Mouse (Mus musculus) ES-Bruce4 (cell line): Measurements from ENCODE around the gene Thy1. TPM values are rescaled to one million over a fixed set of nuclear protein-coding genes. Genes with fewer than 3 reads are reported as not detected.

ENCODE experiments used
- H3K27ac ChIP-seq: 2 replicates; pipeline ENCODE4 v1.5.1; 2012; ENCODE audit warnings: low read length, inconsistent platforms; ENCODE audit not compliant: insufficient read depth
- H3K27me3 ChIP-seq: 2 replicates; pipeline ENCODE4 v1.6.1; 2012; ENCODE audit warnings: mild to moderate bottlenecking, low read length, inconsistent platforms; ENCODE audit not compliant: control insufficient read depth, poor library complexity, insufficient read depth, severe bottlenecking
- H3K36me3 ChIP-seq: 2 replicates; pipeline ENCODE4 v1.6.1; 2012; ENCODE audit warnings: inconsistent platforms, mild to moderate bottlenecking, low read length, moderate library complexity; ENCODE audit not compliant: control insufficient read depth, poor library complexity, insufficient read depth, severe bottlenecking
- H3K4me1 ChIP-seq: one replicate; pipeline ENCODE4 v1.8.1; 2011; ENCODE audit warnings: low read length; ENCODE audit not compliant: control insufficient read depth, insufficient read depth
- H3K4me3 ChIP-seq: 2 replicates; pipeline ENCODE4 v1.5.1; 2011; ENCODE audit warnings: low read depth, mild to moderate bottlenecking, low read length
- H3K9ac ChIP-seq: 2 replicates; pipeline ENCODE4 v1.6.1; 2012; ENCODE audit warnings: low read depth, mild to moderate bottlenecking, inconsistent platforms; ENCODE audit not compliant: poor library complexity, severe bottlenecking
- H3K9me3 ChIP-seq: replicated peaks from 2 replicates; pipeline ENCODE4 v1.6.1; 2012; ENCODE audit warnings: mild to moderate bottlenecking, low read length, inconsistent platforms; ENCODE audit not compliant: control insufficient read depth, poor library complexity, insufficient read depth, severe bottlenecking
- CTCF ChIP-seq: IDR thresholded peaks from one replicate; pipeline ENCODE4 v1.8.1; 2011; ENCODE audit warnings: low read depth, low read length
- EP300 ChIP-seq: IDR thresholded peaks from 2 replicates; pipeline ENCODE4 v1.6.1; 2011; ENCODE audit warnings: low read depth, low read length; ENCODE audit not compliant: insufficient read depth
- POLR2A ChIP-seq: IDR thresholded peaks from one replicate; pipeline ENCODE4 v1.8.1; 2011; ENCODE audit warnings: low read length; ENCODE audit not compliant: insufficient read depth
- polyA plus RNA-seq: library from polyadenylated mRNA; stranded (reverse); fragments of >200 nt; gene quantifications from 2 replicates; pipeline ENCODE4 v1.2.4, GENCODE M21; 2011; ENCODE audit warnings: low read depth; ENCODE audit not compliant: missing spikeins, insufficient read depth, insufficient read length

The Thy1 gene
- polyA plus RNA-seq, 1 experiment = 15.4 TPM

- TF ChIP-seq EP300 (no peak), POLR2A (no peak), CTCF (no peak)
- no peak overlapping the region for H3K27ac ChIP-seq
- H3K9me3 ChIP-seq = no peaks in the 10 kb centered on the region
- peak overlapping the region; percentile 75 for H3K9ac ChIP-seq
- no peaks in the 10 kb centered on the region for H3K27me3 ChIP-seq
- H3K36me3 ChIP-seq = no peaks in the 10 kb centered on the region
- H3K4me3 ChIP-seq = peak overlapping the region; percentile 80
- peaks cover 2% of the 10 kb centered on the region for H3K4me1 ChIP-seq
Observed at GRCm38 (mm10) chr9:44067241-44067959, 24.2 kb downstream of the Thy1 start.

DNA sequence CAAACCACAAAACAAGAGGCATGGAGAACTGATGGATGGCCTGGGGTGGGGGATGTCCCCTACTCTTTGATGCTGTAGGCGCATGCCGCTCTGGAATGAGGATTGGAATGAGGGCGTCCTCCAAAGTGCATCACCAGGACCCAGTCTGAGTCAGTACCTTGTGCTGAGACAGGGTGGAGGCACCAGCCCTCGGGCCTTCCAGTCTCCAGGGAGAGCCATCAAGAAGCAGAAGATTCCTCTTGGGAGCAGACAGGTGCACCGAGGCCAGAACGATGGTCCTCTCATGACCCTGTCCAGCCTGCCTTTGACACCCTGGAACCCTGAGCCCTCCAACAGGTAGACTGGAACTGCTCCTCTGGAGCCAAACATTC lies 24.8 kb downstream of the Thy1 start:
- Histone ChIP-seq H3K36me3 (no peaks in the 10 kb centered on the region), H3K4me3 (no peak overlapping the region), H3K9ac (no peak overlapping the region), H3K9me3 (no peaks in the 10 kb centered on the region), H3K27ac (no peak overlapping the region), H3K27me3 (no peaks in the 10 kb centered on the region), H3K4me1 (peaks cover 2% of the 10 kb centered on the region)
- TF ChIP-seq CTCF = no peak
- TF ChIP-seq POLR2A = no peak
- no peak for TF ChIP-seq EP300

GRCm38 (mm10) chr9:44069252-44069651 lies 26.1 kb downstream of the Thy1 start:
- TF ChIP-seq POLR2A = no peak
- TF ChIP-seq CTCF = no peak
- TF ChIP-seq EP300 = no peak
- H3K36me3 ChIP-seq = no peaks in the 10 kb centered on the region
- H3K4me1 ChIP-seq = peaks cover 2% of the 10 kb centered on the region

DNA sequence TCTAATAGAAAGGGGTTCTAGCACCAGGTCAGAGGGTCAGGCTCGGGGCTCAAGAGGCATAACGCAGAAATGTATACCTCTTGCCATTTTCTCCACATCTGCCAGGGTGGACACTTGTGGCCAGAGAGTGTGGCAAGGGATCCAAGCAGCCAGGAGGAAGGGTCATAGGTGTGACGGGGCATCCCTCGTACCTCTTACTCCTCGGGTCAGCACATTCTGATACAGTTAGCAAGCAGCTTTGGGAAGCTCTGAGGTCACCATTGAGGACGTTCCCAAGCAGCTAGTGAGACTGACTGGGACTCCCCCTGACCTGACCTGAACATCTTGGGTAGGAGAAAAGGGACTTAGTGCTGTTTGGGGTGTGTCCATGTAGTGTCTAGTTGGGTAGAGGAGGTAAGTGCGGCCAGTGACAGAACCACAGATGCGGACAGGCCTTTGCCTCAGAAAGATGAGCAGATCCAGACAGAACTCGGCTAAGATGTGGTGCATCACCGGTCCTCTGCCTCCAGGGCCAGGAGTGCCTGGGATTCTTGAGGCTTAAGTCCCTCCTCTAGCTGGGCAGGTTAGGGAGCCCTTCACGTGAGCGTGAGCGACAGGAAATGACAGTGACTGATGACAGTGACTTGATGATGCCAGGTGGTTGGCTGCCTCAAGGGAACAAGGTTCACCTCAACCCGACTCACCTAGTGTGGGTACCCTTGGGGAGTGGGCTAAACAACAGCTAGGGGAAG lies 27.1 kb downstream of the Thy1 start:
- peaks cover 2% of the 10 kb centered on the region for H3K4me1 ChIP-seq

More at GRCm38 (mm10) chr9:44069252-44069651, 26.1 kb downstream of the Thy1 start:
- H3K27ac ChIP-seq = no peak overlapping the region
- H3K4me3 ChIP-seq = no peak overlapping the region
- no peaks in the 10 kb centered on the region for H3K9me3 ChIP-seq
- H3K9ac ChIP-seq = no peak overlapping the region
- H3K27me3 ChIP-seq = no peaks in the 10 kb centered on the region

DNA sequence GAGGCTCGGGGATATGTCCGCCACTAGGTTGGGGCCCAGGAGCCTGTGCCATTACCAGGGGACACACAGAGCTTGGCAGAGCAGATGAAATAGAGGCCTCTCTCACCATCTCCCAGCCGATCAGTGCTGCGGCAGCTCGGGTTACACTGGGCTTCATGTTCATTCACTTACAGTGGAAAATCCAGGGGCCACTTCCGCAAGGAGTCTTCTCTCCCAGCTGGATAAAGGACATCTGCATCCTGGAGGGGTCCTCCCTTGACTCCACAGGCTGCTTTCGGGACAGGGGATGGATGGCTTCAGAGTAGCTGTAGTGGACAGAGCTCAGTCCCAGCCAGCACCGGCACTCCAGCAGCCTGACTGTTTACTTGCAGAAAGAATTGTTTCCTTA lies 27.7 kb downstream of the Thy1 start:
- no peak overlapping the region for H3K9ac ChIP-seq
- H3K36me3 ChIP-seq = no peaks in the 10 kb centered on the region
- TF ChIP-seq CTCF (no peak), EP300 (no peak), POLR2A (no peak)
- H3K27me3 ChIP-seq = no peaks in the 10 kb centered on the region
- peaks cover 2% of the 10 kb centered on the region for H3K4me1 ChIP-seq
- H3K9me3 ChIP-seq = no peaks in the 10 kb centered on the region
- no peak overlapping the region for H3K4me3 ChIP-seq
- no peak overlapping the region for H3K27ac ChIP-seq

More for the DNA sequence above, 27.1 kb downstream of the Thy1 start:
- no peaks in the 10 kb centered on the region for H3K36me3 ChIP-seq
- no peak overlapping the region for H3K27ac ChIP-seq
- TF ChIP-seq CTCF (no peak), EP300 (no peak), POLR2A (no peak)
- H3K9me3 ChIP-seq = no peaks in the 10 kb centered on the region
- no peak overlapping the region for H3K9ac ChIP-seq
- H3K4me3 ChIP-seq = no peak overlapping the region
- no peaks in the 10 kb centered on the region for H3K27me3 ChIP-seq

GRCm38 (mm10) chr9:44071914-44072598 lies 28.9 kb downstream of the Thy1 start:
- Histone ChIP-seq H3K9ac (no peak overlapping the region), H3K9me3 (no peaks in the 10 kb centered on the region), H3K27ac (no peak overlapping the region)

More at GRCm38 (mm10) chr9:44071914-44072598, 28.9 kb downstream of the Thy1 start:
- TF ChIP-seq CTCF = no peak
- TF ChIP-seq POLR2A = no peak
- TF ChIP-seq EP300 = 0 out of 2 replicates have a peak, but pooled peaks have one; percentile 2
- H3K36me3 ChIP-seq = no peaks in the 10 kb centered on the region
- no peaks in the 10 kb centered on the region for H3K27me3 ChIP-seq
- H3K4me3 ChIP-seq = no peak overlapping the region
- peaks cover 2% of the 10 kb centered on the region for H3K4me1 ChIP-seq
